Mouse (Mus musculus) CH12.LX (cell line): ENCODE data around the gene Aatf. TPM values are rescaled to one million over a fixed set of nuclear protein-coding genes. Genes with fewer than 3 reads are reported as not detected.

Source experiments
- DNase-seq: peaks from one replicate; pipeline ENCODE4 v3.0.0-alpha.2; 2013; ENCODE audit errors: extremely low read depth
- H3K27ac ChIP-seq: 2 replicates; pipeline ENCODE4 v1.5.1; 2012; ENCODE audit warnings: low read depth, mild to moderate bottlenecking, control low read depth, moderate library complexity; ENCODE audit not compliant: insufficient read depth
- H3K27me3 ChIP-seq: replicated peaks from 2 replicates; pipeline ENCODE3; 2012; ENCODE audit warnings: inconsistent platforms
- H3K36me3 ChIP-seq, 2 experiments: replicated peaks in 1 of 2; 2 replicates each; pipeline versions ENCODE3 to v1.6.1; 2012; ENCODE audit warnings: inconsistent platforms in 1 of 2, low read length in 1 of 2, mild to moderate bottlenecking in 1 of 2, mixed read lengths in 1 of 2, moderate library complexity in 1 of 2; ENCODE audit not compliant: control insufficient read depth in 1 of 2, insufficient read depth in 1 of 2
- H3K4me1 ChIP-seq, 2 experiments: 2 replicates each; pipeline ENCODE4 v1.6.1; 2012; ENCODE audit warnings: inconsistent platforms in 1 of 2, moderate library complexity in 1 of 2; ENCODE audit not compliant: insufficient read depth in 2 of 2, control insufficient read depth in 1 of 2
- H3K4me2 ChIP-seq: 2 replicates; pipeline ENCODE4 v1.6.1; 2012; ENCODE audit warnings: low read depth, mild to moderate bottlenecking, control low read depth; ENCODE audit not compliant: poor library complexity, insufficient read depth, severe bottlenecking
- H3K4me3 ChIP-seq, 3 experiments: fragments of 150-350 bp in 1 of 3; sonication (generic) in 1 of 3; replicated peaks in 1 of 3; 2 replicates each; pipeline versions ENCODE3 to v1.5.1; 2011 to 2012; ENCODE audit warnings: low read depth in 2 of 3, low read length in 2 of 3, mild to moderate bottlenecking in 2 of 3, moderate library complexity in 2 of 3, control low read depth in 1 of 3, improper control_type of control experiment in 1 of 3, inconsistent platforms in 1 of 3, mixed read lengths in 1 of 3; ENCODE audit not compliant: poor library complexity in 1 of 3
- H3K79me2 ChIP-seq: replicated peaks from 2 replicates; pipeline ENCODE4 v1.6.1; 2012; ENCODE audit warnings: mild to moderate bottlenecking, moderate library complexity; ENCODE audit not compliant: control insufficient read depth, poor library complexity, insufficient read depth, severe bottlenecking; ENCODE audit errors: extremely low read depth
- H3K9ac ChIP-seq: 2 replicates; pipeline ENCODE4 v1.6.1; 2012; ENCODE audit warnings: low read depth, mild to moderate bottlenecking, control low read depth, moderate library complexity; ENCODE audit not compliant: insufficient read depth
- H3K9me3 ChIP-seq: replicated peaks from 2 replicates; pipeline ENCODE3; 2012; ENCODE audit warnings: low read length, inconsistent platforms, mixed read lengths
- BHLHE40 ChIP-seq: IDR thresholded peaks from 2 replicates; pipeline ENCODE4 v1.6.1; 2011; ENCODE audit warnings: mild to moderate bottlenecking, low read depth, low read length, improper control_type of control experiment
- CHD2 ChIP-seq: IDR thresholded peaks from 2 replicates; pipeline ENCODE4 v1.6.1; 2011; ENCODE audit warnings: low read length, improper control_type of control experiment
- CTCF ChIP-seq, 2 experiments: IDR thresholded peaks in 1 of 2; conservative IDR thresholded peaks in 1 of 2; 2 replicates each; pipeline ENCODE4 v1.5.1; 2011 to 2012; ENCODE audit warnings: low read depth in 2 of 2, low read length in 2 of 2, improper control_type of control experiment in 1 of 2, inconsistent platforms in 1 of 2, mild to moderate bottlenecking in 1 of 2, moderate library complexity in 1 of 2
- E2F4 ChIP-seq: IDR thresholded peaks from 2 replicates; pipeline ENCODE4 v1.6.1; 2011; ENCODE audit warnings: low read depth, low read length, improper control_type of control experiment; ENCODE audit not compliant: insufficient replicate concordance
- ELF1 ChIP-seq: IDR thresholded peaks from 2 replicates; pipeline ENCODE4 v1.6.1; 2014; ENCODE audit warnings: low read depth, mild to moderate bottlenecking, inconsistent platforms, low read length, improper control_type of control experiment
- EP300 ChIP-seq: IDR thresholded peaks from 2 replicates; pipeline ENCODE4 v1.6.1; 2011; ENCODE audit warnings: low read length, improper control_type of control experiment
- JUND ChIP-seq: conservative IDR thresholded peaks from 2 replicates; pipeline ENCODE4 v1.6.1; 2011; ENCODE audit warnings: low read depth, low read length, improper control_type of control experiment
- KAT2A ChIP-seq: IDR thresholded peaks from 2 replicates; pipeline ENCODE4 v1.6.1; 2012; ENCODE audit warnings: low read length, improper control_type of control experiment, inconsistent platforms; ENCODE audit not compliant: insufficient replicate concordance
- MAFK ChIP-seq: IDR thresholded peaks from 2 replicates; pipeline ENCODE4 v1.6.1; 2011; ENCODE audit warnings: low read length, improper control_type of control experiment; ENCODE audit not compliant: insufficient replicate concordance
- MEF2A ChIP-seq: IDR thresholded peaks from 2 replicates; pipeline ENCODE4 v1.6.1; 2014; ENCODE audit warnings: low read depth, mild to moderate bottlenecking, inconsistent platforms, low read length, improper control_type of control experiment, borderline replicate concordance
- MXI1 ChIP-seq: IDR thresholded peaks from 2 replicates; pipeline ENCODE4 v1.6.1; 2011; ENCODE audit warnings: mild to moderate bottlenecking, low read depth, low read length, improper control_type of control experiment
- MYC ChIP-seq: IDR thresholded peaks from 2 replicates; pipeline ENCODE4 v1.6.1; 2011; ENCODE audit warnings: low read depth, mild to moderate bottlenecking, improper control_type of control experiment, low read length
- NELFE ChIP-seq: IDR thresholded peaks from 2 replicates; pipeline ENCODE4 v1.6.1; 2011; ENCODE audit warnings: low read depth, low read length, improper control_type of control experiment
- PAX5 ChIP-seq: IDR thresholded peaks from 2 replicates; pipeline ENCODE4 v1.6.1; 2012; ENCODE audit warnings: low read length, inconsistent platforms, mixed read lengths
- POLR2AphosphoS2 ChIP-seq: IDR thresholded peaks from 2 replicates; pipeline ENCODE4 v1.6.1; 2011; ENCODE audit warnings: low read depth, low read length, improper control_type of control experiment
- SMC3 ChIP-seq: IDR thresholded peaks from 2 replicates; pipeline ENCODE4 v1.6.1; 2011; ENCODE audit warnings: low read depth, low read length, improper control_type of control experiment
- UBTF ChIP-seq: IDR thresholded peaks from 2 replicates; pipeline ENCODE4 v1.6.1; 2012; ENCODE audit warnings: low read depth, mild to moderate bottlenecking, inconsistent platforms, low read length, improper control_type of control experiment, moderate library complexity
- USF1 ChIP-seq: IDR thresholded peaks from 2 replicates; pipeline ENCODE4 v1.6.1; 2014; ENCODE audit warnings: low read depth, mild to moderate bottlenecking, inconsistent platforms, low read length, improper control_type of control experiment
- USF2 ChIP-seq: conservative IDR thresholded peaks from 2 replicates; pipeline ENCODE4 v1.6.1; 2011; ENCODE audit warnings: low read depth, low read length, improper control_type of control experiment
- ZKSCAN1 ChIP-seq: IDR thresholded peaks from 2 replicates; pipeline ENCODE4 v1.6.1; 2012; ENCODE audit warnings: low read depth, inconsistent platforms, low read length, improper control_type of control experiment, borderline replicate concordance
- ZMIZ1 ChIP-seq: IDR thresholded peaks from 2 replicates; pipeline ENCODE4 v1.6.1; 2012; ENCODE audit warnings: low read depth, mild to moderate bottlenecking, inconsistent platforms, low read length, improper control_type of control experiment
- ZNF384 ChIP-seq: IDR thresholded peaks from 2 replicates; pipeline ENCODE4 v1.6.1; 2012; ENCODE audit warnings: low read depth, low read length, improper control_type of control experiment, inconsistent platforms
- dilution Hi-C: fragments of 300-500 bp; cut with MboI; formaldehyde crosslinking; loops from 2 replicates; pipeline ENCODE4 v1.14.3; 2020; ENCODE audit warnings: low sequenced_read_pairs; ENCODE audit not compliant: extremely low pct_unique_long_range_greater_than_20kb, extremely low pct_ligation_motif_present
- in situ Hi-C: fragments of 300-500 bp; cut with MboI; formaldehyde crosslinking; loops from 3 replicates; pipeline ENCODE4 v1.14.3; 2019; ENCODE audit warnings: low sequenced_read_pairs, low pct_ligation_motif_present, low pct_unique_long_range_greater_than_20kb, mixed read lengths
- polyA plus RNA-seq: library from polyadenylated mRNA; unstranded; fragments of >175 nt; gene quantifications from 2 replicates; pipeline ENCODE4 v1.2.1, GENCODE M21; 2012; ENCODE audit warnings: low read depth; ENCODE audit not compliant: insufficient read length
- total RNA-seq, 2 experiments: library from RNA; depleted of rRNA; stranded (reverse); fragments of 300-350 nt in 1 of 2; fragments of >200 nt in 1 of 2; gene quantifications; 2 replicates each; pipeline ENCODE4 v1.2.3; 2012 to 2014

Aatf gene
- total and polyA plus RNA-seq, 3 experiments, result 69.8 to 112 (median 71.7) TPM

GRCm38 (mm10) chr11:84551296-84551695 is 38.0 kb upstream of the Aatf start:
- in situ Hi-C loops (no loop called here), dilution Hi-C loops (no loop called here)
- Histone ChIP-seq H3K4me1 (no peaks in the 10 kb centered on the region), H3K27me3 (peaks cover 91% of the 10 kb centered on the region), H3K27ac (no peak overlapping the region), H3K79me2 (no peaks in the 10 kb centered on the region), H3K36me3 (no peaks in the 10 kb centered on the region), H3K9me3 (peaks cover 12% of the 10 kb centered on the region), H3K4me3 (no peak overlapping the region), H3K4me2 (no peak overlapping the region), H3K9ac (no peak overlapping the region)
- DNase-seq, result no peak
- TF ChIP-seq POLR2AphosphoS2 (no peak), CHD2 (no peak), JUND (no peak), ZNF384 (no peak), ZKSCAN1 (no peak), PAX5 (no peak), NELFE (no peak), SMC3 (no peak), BHLHE40 (no peak), KAT2A (no peak), MEF2A (no peak), MAFK (no peak), E2F4 (no peak), MYC (no peak)

DNA sequence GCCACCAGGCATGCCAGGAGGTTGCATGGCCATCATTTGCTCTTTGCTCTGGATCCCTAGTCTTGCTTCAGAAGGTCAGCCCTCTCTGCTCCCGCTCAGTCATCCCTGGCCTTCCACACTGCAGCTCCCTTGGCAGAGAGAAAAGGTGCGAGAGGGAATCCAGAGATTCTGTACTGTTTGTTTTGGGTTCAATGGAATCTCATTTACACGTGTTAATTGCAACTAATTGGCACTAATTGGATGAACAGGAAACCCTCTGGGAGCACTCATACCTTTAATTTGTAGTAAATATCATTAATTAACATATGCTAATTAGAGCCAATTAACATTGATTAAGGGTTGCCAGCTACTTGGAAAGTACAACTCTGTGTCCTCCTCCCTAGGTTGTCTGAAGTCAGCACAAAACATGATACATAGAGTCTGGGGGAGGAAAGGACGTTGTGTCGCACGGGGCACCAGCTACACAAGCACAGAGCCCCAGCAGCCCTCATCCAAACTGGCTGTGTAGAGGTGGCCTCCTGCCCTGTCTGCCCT is 36.0 kb upstream of the Aatf start:
- no peak overlapping the region for H3K4me2 ChIP-seq
- no peaks in the 10 kb centered on the region for H3K79me2 ChIP-seq
- TF ChIP-seq ZMIZ1 (no peak), EP300 (no peak), MXI1 (no peak), KAT2A (no peak), CTCF (conservative IDR thresholded peaks at IDR 0.05 in 1 of 2, IDR thresholded peaks at IDR 0.05 in 1 of 2; ENCODE audit: low read depth in 2 of 2, low read length in 2 of 2) (no peak), USF1 (no peak), ELF1 (no peak), USF2 (no peak), MYC (no peak), ZKSCAN1 (no peak), ZNF384 (no peak), UBTF (no peak), BHLHE40 (no peak)
- no peak for DNase-seq
- H3K36me3 ChIP-seq, result no peaks in the 10 kb centered on the region
- H3K4me3 ChIP-seq, result no peak overlapping the region
- in situ Hi-C loops, result no loop called here
- H3K9me3 ChIP-seq, result peaks cover 12% of the 10 kb centered on the region
- no peak overlapping the region for H3K9ac ChIP-seq
- H3K27me3 ChIP-seq, result peaks cover 87% of the 10 kb centered on the region
- H3K27ac ChIP-seq, result no peak overlapping the region
- dilution Hi-C loops, result no loop called here
- H3K4me1 ChIP-seq, result no peaks in the 10 kb centered on the region
